Mouse (Mus musculus) gastrocnemius, adult 8-10 months (tissue): ENCODE results near the gene Ppp1r32. TPM values are rescaled to one million over a fixed set of nuclear protein-coding genes. Genes with fewer than 3 reads are reported as not detected.
A peak's percentile ranks its signal among the peaks of the same experiment; 100 is the strongest.

ENCODE experiments used
- DNase-seq, 2 experiments: peaks; one replicate each; pipeline ENCODE4 v3.0.0; 2022; ENCODE audit warnings: low spot score in 2 of 2
- total RNA-seq, 4 experiments: library from RNA; stranded (reverse); gene quantifications; 2 replicates each; pipeline ENCODE4 v1.2.4; 2022

Ppp1r32 gene
- total RNA-seq, 4 experiments from 2014 or later: 0.35 to 0.92 (median 0.46) TPM

DNA sequence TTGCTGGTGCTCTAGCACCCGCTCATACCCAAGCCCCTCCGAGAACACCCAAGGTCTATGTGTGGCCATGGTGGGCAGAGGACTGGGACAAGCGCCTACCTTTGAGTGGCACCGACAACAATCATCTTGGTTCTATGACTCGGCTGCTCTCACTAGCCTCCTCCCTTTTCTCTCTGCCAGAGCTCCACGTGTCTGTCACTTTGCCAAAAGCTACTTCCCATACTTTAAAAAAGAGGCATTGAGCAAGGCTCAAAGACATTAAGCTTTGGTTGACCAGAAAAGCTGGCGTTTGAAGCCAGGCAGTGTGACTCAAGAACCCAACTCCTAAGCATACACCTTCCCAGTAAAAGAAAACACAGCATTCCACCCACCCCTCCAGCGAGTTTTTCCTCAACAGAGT lies 24.6 kb downstream of the Ppp1r32 start:
- DNase-seq: no peak

DNA sequence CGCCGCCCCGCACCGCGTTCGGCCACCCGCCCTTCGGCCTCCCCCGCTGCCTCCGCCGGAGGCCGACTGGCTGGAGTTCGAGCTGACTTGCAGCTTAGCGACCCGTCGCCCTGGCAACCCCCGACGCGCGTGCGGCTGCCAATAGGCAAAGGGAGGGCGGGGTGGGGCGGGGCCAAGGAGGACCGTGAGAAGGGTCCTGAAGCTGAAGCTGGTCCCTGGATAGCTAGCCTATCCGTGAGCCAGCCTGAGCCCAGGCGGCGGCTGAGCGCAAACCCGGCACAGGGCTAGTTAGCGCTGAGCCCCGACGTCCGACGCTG lies 25.3 kb downstream of the Ppp1r32 start:
- DNase-seq: no peak

DNA sequence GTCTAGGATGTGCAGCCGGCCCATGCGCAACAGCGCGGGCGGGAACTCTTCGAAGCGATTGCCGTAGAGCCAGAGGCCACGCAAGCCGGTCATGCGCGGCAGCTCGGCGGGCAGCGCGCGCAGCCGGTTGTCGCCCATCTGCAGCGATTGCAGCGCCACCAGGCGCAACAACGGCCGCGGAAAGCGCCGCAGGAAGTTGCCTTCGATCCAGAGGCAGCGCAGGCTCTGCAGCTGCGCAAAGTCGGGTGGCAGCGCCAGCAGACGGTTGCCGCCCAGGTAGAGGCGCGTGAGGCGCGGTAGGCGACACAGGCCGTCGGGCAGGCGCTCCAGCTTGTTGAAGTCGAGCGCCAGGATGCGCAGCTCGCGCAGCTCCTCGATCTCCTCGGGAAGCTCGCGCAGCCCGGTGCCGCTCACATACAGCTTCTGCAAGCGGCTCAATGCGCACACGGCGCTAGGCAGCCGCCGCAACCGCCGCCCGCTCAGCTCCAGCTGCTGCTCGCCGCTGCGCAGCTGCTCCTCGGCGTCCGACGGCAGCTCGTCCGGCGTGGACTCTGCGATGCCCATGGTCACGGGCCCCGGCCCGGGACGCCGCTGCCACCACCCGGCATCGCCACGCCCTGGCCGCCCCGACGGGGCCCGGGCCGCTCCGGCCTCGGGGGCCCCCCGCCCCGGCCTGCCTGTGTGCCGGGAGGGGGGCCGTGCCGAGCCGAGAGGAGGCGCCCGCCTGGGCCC lies 25.8 kb downstream of the Ppp1r32 start, which contains the start of gene Lrrc10b:
Gene Lrrc10b (minus strand): TSS at position 722 of the 732 bp plus-strand sequence.
- no peak for DNase-seq

DNA sequence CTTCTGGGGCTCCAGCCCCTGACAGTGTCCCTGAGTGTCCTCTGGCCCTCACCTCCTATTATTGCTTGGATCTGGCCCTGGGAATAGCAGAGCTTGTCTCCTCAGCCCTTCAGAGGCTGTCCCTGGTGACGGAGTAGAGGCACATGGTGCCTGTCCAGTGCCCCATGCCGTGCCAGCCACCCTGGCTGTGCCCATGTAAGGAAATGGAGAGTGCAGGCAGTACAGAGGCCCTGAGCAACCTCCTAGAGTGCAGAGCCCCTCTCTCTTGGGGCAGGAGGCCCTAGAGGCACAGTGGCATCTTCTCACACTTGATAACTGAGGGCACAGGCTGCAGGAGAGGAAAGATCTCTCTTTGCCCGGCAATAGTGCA lies 27.3 kb downstream of the Ppp1r32 start:
- no peak for DNase-seq

DNA sequence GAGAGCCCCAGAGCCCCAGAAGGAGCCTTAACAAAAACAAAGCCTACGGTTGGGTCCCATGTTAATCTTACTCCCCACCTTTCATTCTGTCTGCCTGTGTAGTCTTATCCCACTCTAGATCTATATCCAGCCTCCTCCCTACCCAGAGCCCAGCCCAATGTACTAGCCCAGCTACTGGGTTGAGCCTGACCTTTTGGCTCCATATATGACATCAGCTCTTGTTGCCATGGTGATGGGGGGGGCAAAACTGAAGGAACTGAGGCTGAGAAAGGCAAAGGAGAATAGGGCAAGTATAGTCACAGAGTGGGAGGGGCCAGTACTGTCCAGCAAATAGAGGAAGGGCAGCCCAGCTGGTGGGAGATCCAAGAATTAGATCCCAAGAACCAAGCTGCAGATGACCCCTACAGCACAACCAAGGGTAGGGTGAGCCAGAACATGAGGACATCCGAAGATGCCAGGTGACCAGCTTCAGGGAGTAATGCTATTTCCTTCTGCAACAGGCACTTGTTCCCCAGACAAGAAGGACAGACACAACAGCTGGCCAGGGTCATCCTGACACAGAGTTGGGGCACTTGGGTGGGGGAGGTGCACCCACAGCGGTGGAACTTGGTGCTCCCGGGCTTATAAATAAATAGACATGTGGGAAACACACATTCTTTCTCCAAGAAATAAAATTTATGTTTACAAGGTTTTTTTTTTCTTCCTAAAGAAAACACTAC lies 27.9 kb downstream of the Ppp1r32 start:
- no peak for DNase-seq

DNA sequence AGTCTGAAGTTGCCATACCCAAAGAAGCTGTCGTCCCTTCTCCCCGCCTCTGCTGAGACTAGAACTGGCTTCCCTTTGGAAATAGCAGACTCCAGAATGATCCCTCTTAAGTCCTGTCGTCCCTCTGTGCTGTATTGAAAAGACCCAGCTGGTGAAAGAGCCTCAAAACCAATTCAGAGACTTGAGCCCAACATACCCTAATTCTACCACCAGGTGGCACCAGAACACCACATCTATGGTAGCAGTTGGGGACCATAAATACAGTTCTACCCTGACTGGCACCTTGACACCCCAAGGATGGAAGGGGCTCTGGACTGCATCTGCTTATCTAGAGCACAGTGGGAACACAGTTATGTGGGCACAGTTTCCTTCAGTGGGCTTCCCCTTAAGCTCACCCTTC lies 33.0 kb downstream of the Ppp1r32 start:
- peak; percentile 29 to 43 for DNase-seq

DNA sequence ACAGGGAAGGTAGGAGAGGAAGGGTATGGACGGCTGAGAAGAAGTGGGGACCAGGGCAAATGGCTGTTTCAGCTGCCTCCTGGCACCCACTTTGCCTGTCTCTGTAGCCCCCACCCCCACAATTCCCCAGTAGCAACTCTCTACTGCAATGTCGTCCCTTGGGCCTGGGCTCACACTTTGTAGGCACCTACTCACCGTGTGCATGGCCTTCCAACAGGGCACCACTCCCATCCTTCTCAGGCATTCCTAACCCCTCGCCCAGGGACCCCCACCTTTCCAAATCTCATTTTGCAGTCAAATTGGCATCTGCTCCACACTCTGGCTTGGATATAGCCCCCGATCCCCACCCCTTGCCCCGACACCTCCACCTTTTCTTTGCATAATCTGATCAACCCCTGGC lies 33.5 kb downstream of the Ppp1r32 start:
- DNase-seq: no peak

DNA sequence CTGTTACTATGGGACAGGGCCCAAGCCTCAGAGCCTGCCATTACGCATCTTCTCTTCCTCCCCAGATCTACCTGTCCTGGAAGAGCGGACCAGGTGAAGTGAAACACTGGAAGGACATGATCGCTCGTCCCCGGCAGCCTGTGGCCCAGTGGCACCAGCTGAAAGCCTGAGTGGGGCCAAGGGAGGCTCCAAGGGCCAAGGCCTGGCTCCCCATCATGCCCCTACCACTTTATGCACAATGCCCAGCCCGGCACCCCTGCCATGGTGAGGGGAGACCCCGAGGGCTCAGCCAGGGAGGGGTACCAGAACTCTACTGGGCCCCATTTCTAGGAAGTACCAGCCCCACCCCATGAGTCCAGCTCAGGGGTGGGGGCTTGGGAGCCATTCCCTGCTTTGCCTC lies 34.5 kb downstream of the Ppp1r32 start:
- DNase-seq: no peak

DNA sequence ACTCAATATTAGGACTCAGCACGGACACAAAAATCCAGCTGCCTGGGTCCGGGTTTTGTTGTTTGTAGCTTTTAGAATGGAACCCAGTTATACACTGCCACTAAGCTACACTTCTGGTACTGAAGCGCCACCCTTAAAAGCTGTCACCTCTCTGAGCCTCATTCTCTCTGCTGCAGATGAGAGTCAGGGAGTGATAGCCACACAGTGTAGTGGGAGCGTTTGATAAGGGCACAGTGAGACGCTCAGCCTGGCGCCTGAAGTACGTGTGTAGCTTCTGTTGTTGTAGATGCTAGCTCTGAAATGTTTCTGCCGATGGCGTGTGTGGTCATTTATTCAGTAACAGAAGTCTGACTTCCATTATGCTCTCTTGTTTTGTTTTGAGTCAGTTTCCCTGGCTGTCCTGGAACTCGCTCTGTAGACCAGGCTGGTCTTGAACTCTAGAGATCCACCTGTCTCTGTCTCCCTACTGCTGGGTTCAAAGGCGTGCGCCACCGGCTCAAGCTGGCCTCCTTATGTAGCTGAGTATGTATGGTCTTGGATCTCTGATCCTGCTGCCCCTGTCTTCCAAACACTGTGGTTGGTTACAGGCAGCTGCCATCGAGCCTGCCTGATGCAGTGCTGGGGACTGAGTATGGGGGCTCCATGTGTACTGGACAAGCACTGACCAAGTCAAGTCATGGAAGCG lies 37.9 kb downstream of the Ppp1r32 start:
- DNase-seq: no peak

DNA sequence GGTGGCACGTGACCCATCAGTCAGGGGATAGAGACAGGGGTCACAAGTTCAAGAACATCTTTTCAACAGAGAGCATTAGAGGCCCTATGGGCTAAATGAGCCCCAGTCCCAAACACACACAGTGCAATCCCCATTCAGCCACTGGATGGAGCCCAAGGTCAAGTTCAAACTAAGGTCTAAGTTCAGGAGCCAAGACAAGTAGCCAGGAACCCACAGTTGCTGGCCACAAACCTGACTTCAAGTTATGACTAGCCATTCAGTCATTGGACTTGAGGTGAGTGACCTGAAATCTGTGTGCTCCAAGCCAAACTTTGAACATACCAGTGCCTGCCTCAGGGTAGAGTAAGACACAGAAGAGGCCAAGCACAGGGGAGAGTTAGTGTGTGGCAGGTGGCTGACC lies 45.2 kb downstream of the Ppp1r32 start:
- no peak for DNase-seq

DNA sequence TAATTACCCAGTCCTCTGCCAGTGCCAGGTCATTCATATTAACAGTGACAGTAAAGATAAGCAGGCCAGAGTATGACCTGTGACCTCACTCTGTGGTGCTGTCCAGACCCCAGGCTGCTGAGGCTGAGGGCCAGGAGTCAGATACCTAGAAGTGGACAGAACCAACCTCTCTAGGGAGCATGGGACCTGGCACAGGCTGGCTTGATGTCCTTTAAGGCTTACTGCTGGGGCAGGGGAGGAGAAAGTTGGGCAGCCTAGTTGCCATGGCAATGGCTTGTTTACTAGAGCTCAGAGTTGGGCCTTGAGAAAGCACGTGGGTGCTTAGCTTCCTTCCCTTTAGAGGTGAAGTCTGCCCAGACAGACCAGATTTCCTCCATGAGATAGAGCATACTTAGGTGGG lies 46.0 kb downstream of the Ppp1r32 start:
- no peak for DNase-seq

DNA sequence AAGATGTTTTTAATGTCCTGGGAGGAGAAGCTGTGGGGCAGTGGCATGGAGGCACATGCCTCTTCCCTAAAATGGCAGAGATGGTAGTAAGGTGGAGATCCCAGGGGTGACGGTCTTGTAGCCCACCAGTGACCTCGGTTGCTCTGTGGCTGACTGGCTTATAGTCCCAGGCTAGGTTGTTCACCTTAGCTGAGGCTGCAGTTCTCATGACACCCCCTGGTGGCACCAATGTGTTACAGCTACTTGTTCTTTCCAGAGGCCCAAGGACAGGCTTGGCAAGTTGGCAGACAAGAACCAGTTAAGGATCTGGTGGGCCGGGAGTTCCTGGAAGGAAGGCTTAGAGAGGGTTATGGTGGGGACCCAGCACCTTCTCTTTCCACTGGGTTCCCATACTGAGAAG lies 46.8 kb downstream of the Ppp1r32 start:
- peak; percentile 33 to 46 for DNase-seq

DNA sequence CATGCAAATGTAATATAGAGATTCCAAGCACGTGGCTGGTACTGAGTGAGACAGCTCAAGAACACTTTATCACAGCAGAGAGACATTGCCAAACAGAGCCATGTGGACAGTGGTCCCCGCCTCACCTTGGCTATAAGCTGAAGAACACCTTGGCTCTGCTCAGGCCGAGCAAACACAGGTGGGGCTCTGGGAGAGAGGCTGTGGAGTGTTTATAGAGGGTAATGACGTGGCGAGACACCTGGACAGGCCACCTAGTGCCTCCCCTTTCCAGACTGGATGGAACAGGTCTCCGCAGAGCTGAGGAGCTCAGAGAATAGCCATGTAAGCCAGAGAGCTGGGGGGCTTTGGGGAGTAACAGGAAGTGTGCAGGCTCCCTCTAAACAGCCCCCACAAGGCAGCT lies 47.8 kb downstream of the Ppp1r32 start:
- DNase-seq: no peak

DNA sequence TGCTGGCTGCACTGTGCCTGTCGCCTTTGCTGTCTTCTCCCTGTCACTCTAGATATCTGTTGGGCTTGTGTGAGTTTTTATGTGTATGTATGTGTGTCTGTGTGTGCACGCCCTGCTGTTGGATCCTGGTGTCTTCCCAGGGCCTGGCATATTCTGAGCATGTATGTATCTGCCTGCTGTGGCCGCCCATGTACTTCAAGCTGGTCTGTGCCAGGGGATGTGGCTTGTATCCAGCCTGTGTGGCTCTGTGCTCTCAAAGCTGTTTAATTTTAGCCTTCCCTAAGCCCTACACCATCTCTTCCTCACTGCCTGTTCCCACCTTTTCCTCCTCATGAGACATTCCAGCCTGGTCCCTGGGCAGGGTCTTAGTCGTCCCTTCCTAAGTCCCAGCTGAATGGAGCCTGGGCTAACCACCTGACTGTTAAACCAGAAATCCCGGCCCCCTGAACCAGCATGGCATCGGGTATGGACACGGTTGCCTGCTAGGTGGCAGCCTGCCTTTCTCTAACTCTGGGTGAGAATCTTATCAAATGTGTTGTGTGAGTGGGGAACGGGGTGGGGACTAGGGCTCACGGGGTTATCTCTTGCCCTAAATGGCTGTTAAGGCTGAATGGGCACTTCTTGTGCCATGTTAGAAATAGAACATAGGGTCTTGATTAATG lies 48.7 kb downstream of the Ppp1r32 start:
- no peak for DNase-seq

DNA sequence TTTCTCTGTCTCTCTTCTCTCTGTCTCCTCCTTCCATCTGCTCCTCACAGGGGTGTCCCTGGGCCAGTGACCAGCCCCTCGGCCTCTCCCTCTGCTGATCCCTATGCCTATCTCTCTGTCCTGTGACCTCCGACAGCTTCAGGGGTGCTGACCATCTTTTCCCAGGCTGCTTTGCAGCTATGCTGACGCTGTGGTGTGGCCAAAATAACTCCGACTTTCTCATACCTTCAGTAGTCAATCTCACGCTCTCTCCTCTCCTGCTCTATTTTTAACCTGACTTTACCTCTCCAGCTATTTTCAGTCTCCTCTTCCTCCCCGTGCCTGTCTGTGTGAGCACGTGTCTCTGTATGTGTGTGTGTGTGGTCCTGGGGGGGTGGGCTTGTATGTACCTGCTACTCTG lies 49.5 kb downstream of the Ppp1r32 start:
- DNase-seq: no peak

DNA sequence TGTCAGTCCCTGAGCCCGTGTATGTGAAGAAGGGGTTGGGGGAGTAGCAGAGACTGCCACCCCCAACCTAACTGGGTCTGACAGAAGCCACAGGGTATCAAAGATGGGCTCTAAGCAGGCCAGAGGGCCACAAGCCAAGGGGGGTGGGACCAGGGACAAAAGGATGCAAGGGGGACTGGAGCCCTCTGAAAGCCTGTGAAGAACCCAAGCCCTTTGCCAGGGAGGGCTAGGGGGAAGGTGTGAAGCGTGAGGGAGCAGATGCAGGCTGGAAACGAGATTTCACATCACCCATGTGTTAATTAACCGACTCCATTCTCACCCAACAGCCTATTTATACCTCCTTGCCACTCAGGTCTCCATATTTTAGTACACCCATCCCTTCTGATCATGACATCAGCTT lies 50.9 kb downstream of the Ppp1r32 start:
- no peak for DNase-seq

DNA sequence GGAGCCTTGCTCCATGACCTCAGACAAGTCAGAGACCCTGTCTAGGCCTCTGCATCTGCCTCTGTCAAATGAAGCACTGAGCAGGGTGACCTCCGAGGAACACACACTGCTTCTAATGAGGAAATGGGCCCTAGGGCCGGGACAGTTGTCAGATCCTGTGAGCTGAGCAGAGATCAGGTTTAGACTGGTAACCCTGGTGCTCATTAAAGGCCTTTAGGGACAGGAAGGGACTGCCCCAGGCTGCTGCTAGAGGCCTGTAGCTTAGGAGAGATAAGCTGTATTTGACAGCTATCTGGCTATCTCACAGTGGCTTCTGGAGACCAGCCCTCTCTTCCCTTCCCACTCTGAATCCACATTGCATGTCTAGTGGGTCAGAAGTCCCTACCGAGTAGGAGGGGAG lies 51.3 kb downstream of the Ppp1r32 start:
- no peak for DNase-seq

DNA sequence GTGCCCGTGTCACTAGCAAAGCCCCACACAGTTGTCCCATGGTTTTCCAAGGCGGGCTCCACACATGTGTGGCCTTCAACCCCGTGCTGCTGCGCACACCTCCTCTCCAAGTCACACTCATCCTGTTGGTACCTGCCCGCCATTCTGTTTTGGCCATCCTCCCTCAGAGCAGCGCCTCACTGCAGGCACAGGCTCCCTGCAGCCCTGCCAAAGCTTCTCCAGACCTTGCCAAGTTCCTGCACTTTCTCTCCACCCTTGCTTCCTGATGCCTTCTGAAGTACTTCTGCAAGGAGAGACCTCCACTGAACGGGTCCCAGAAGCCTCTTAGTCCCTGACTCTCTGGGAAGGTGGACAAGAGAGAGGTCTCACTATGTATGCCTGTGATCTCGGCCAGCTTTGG lies 53.4 kb downstream of the Ppp1r32 start:
- no peak for DNase-seq

DNA sequence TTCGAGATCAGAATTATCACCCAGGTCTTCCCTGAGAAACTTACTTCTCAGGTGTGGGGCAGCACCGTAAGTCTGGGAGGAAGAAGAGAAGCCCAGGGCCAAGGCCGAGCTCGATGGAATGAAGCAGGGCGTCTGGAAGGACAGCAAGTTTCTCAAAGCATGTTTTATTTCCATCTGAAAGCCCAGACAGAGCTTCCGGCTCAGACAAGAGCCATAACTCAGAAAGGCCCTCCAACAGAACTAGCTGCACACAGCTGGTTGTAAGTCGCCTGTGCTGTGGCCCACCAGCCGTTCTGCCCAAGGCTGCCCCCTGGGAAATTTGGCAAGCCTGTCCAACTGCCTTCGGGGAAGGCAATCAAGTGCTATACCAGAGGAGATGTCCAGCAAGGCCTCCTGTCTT lies 55.3 kb downstream of the Ppp1r32 start:
- no peak for DNase-seq

DNA sequence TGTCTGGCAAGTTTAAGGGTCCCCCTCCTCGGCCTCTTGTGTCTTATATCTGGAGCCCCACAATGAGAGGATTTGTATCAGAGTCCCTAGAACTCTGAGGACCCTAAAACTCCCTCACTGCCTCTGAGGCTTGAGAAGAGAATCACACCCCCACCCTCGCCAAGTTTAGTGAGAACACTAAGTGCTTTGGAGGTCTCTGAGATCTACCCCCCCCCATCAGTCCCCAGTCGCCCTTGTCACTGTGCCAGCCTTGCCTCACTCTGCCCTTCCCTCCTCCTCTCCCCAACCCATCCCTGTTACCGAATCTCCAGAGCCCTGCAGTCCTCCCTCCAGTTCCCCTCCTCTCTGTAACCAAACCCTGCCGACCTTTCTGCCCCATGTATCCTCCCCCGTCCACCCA lies 55.9 kb downstream of the Ppp1r32 start:
- DNase-seq: no peak

DNA sequence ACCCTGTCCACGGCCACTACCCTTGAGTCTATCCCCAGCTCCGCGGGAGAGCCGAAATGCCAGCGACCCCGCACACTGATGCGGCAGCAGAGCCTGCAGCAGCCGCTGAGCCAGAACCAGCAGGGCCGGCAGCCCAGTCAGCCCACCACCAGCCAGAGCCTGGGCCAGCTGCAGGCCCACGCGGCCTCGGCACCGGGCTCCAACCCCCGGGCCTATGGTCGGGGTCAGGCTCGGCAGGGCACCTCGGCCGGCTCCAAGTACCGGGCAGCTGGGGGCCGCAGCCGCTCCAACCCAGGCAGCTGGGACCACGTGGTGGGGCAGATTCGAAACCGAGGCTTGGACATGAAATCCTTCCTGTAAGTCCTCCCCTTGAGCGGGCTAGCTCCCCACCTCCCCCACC lies 56.4 kb downstream of the Ppp1r32 start:
- DNase-seq: no peak
